Mouse (Mus musculus) embryonic stem cell, embryonic (primary cell): ENCODE data around the gene Bola2.
"Not testable (repeated sequence)": the region's sequence is repeated elsewhere in the genome, so short reads cannot be mapped to it uniquely, and the experiment has no call there.

Experiments
- CTCF ChIA-PET, 4 experiments: fragments of 300-600 bp in 2 of 4; fragments of 350-600 bp in 2 of 4; sonication (Branson Sonifier 250); formaldehyde crosslinking; loops; one replicate each; lab custom pipeline; 2022; ENCODE audit warnings: inconsistent platforms in 2 of 4; lab: Charles Lee
- POLR2A ChIA-PET, 4 experiments: fragments of 300-600 bp in 2 of 4; fragments of 350-600 bp in 2 of 4; sonication (Branson Sonifier 250); formaldehyde crosslinking; loops; one replicate each; lab custom pipeline; 2022; ENCODE audit warnings: antibody characterized with exemption in 4 of 4, inconsistent platforms in 1 of 4; lab: Charles Lee

Bola2 gene

DNA sequence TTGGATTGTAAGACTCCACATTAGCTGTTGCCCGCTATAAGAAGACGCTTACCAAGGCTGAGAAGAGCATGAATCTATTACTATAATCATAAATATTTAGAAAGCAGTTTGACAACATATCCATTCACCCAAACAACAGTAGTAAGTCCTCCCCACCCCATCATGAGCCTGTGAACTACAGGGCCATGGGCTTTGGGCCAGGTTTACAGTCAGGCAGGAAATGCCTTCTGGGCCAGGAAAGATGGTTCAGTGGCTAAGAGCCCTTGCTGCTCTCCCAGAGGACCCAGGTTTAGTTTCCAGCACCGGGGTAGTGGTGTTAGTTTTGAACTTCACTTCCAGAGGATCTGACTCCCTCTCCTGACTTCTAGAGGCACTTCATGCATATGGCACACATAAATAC lies 22.4 kb downstream of the Bola2 start:
- ChIA-PET POLR2A (interaction anchor here in 2 of 4 experiments (1.3 to 2.1 kb wide), 3 partner anchors 24 to 134 kb away, joined by 4 to 6 read pairs (median 5); no protein-coding TSS in a partner anchor), CTCF (interaction anchor here in 1 of 4 experiments (0.6 kb wide), 1 partner anchor 74 kb away, joined by 6 read pairs; no protein-coding TSS in a partner anchor)

DNA sequence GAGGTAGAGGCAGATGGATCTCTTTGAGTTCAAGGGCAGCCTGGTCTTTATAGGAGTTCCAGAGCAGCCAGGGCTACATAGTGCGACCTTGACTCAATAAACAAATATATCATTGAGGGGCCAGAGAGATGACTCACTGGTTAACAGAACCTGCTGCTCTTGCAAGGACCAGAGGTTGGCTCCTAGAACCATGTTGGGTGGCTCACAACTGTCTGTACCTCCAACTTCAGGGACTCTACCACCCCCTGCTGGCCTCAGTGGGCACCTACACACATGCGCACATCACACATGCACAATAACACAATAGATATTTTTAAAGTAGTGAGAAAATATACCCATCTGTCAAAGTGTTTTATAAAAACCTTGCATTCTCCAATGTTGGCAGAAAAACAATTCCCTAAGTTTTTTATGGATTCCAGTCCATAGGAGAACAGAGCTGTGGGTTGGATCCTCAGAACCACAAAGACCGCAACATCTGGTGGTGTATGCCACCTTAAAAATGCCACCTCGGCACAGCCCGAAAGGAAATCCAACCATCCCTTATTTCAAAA lies 23.7 kb downstream of the Bola2 start:
- ChIA-PET CTCF (no interaction called here), POLR2A (interaction anchor here in 1 of 4 experiments (0.6 kb wide), 1 partner anchor 17 kb away, joined by 3 read pairs; no protein-coding TSS in a partner anchor)

- ChIA-PET POLR2A (no interaction called here), CTCF (interaction anchor here in 1 of 4 experiments (1.0 kb wide), 1 partner anchor 33 kb away, joined by 3 read pairs; no protein-coding TSS in a partner anchor)
Observed at GRCm38 (mm10) chr7:126721635-126722034, 26.4 kb downstream of the Bola2 start.

GRCm38 (mm10) chr7:126725077-126725476 lies 29.9 kb downstream of the Bola2 start:
- ChIA-PET CTCF (no interaction called here), POLR2A (no interaction called here)

DNA sequence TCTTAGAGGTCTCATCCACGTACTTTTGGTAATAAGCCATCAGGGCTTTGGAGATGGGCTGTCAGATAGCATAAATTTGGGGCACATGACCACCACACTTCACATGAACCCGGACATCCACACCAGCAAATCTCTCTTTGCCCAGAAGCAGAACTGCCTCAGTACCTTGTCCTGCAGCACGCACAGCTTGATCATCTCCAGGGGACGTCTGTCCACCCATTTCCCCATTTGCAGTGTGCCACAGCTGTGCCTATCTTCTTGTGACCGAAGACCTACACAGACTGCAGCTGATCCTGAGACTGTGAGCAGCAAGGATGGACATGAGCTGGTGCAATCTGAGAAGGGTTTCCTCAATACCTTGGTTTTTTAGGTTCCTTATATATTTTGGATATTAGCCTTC lies 30.5 kb downstream of the Bola2 start:
- ChIA-PET CTCF (interaction anchor here in 1 of 4 experiments (0.6 kb wide), 1 partner anchor 443 kb away, joined by 4 read pairs; no protein-coding TSS in a partner anchor), POLR2A (no interaction called here)

DNA sequence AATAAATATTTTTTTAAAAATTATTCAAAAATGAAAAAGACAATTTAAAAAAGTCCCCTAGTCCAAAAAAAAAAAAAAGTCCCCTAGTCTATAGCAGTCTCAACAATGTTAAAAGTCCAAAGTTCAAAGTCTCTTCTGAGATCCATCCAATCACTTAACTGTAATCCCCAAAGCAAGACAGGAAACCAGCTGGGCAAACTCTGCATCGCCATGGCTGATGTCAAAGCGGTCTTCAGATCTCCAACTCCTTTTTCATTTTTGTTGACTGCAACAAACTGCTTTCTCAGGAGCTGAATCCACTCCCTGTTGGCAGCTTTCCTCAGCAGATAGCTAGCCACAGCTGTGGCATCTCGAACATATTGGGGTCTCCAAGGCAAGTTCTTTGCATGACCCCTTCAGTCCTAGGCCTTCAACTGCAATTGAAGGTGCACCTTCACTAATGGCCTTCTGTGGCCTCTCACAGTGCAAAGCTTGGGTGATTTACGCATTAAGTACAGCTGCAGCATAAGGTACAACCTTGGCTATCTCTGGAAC lies 35.1 kb downstream of the Bola2 start:
- POLR2A ChIA-PET: interaction anchor here in 1 of 4 experiments (0.6 to 0.8 kb wide), 3 partner anchors 16 to 298 kb away, joined by 3 to 4 read pairs (median 3); no protein-coding TSS in a partner anchor
- CTCF ChIA-PET: not testable (repeated sequence)

- ChIA-PET CTCF (interaction anchor here in 1 of 4 experiments (0.6 kb wide), 1 partner anchor 9 kb away, joined by 3 read pairs; no protein-coding TSS in a partner anchor), POLR2A (interaction anchor here in 3 of 4 experiments (0.7 to 1.4 kb wide), 5 partner anchors 13 to 577 kb away, joined by 3 to 8 read pairs (median 3); no protein-coding TSS in a partner anchor)
Observed at GRCm38 (mm10) chr7:126736122-126736521, 40.9 kb downstream of the Bola2 start.

DNA sequence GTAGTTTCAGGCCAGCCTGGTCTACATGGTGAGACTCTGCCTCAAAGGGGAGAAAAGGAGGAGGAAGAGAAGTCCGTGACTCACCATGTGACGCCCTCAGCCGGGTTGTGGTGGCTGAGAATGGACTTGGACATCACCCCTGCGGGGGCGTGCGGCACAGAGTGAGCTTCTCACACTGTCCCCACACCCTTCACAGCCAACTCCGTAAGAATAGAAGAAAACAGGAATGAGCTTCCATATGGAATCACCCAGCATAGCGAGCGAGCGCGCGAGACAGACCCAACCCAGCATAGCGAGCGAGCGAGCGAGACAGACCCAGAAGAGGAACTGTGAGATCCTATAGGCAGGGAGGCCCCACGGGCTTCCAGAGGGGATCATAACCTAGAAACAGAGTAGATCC lies 44.4 kb downstream of the Bola2 start:
- ChIA-PET CTCF (interaction anchor here in 3 of 4 experiments (0.6 to 1.5 kb wide), 5 partner anchors 10 to 351 kb away, joined by 3 to 6 read pairs (median 4); no protein-coding TSS in a partner anchor), POLR2A (interaction anchor here in 1 of 4 experiments (0.8 kb wide), 1 partner anchor 21 kb away, joined by 4 read pairs; no protein-coding TSS in a partner anchor)

DNA sequence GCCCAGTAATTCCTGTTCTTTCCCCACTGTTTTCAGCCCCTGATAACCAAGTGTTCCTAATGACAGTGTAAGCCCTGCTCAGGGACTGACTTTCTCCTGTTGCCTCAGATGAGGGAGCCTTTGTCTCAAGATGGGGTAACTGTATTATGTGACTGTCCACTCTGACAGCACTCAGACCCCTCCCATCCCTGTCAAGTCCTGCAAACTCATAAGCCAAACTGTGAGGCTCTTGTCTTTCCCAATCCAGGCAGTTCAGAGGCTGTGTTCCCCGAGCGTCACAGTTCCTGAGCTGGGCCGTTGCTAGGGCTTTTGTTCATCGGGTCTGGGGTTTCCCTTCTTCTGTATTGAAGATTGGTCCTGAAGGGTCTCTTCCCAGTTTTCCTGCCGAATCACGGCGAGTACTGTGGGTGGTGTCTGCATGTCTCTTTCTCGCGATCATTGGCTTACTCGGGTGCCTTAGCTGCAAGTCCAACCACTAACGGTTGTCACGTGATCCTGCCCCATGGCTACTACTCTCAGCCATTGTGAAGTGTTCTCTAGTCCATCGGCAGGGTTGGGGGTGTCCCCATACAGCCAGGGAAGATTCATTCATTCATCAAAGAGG lies 45.0 kb downstream of the Bola2 start:
- ChIA-PET POLR2A (interaction anchor here in 1 of 4 experiments (0.6 to 0.8 kb wide), 2 partner anchors 20 to 329 kb away, joined by 3 to 4 read pairs; no protein-coding TSS in a partner anchor), CTCF (interaction anchor here in 2 of 4 experiments (0.6 to 1.5 kb wide), 3 partner anchors 10 to 350 kb away, joined by 3 to 6 read pairs (median 4); no protein-coding TSS in a partner anchor)

GRCm38 (mm10) chr7:126740977-126741376 lies 45.8 kb downstream of the Bola2 start:
- CTCF ChIA-PET: interaction anchor here in 2 of 4 experiments (1.3 to 1.5 kb wide), 2 partner anchors 9 to 13 kb away, joined by 4 to 6 read pairs; no protein-coding TSS in a partner anchor
- POLR2A ChIA-PET: interaction anchor here in 1 of 4 experiments (1.5 to 2.3 kb wide), 2 partner anchors 13 to 158 kb away, joined by 3 to 17 read pairs; no protein-coding TSS in a partner anchor

DNA sequence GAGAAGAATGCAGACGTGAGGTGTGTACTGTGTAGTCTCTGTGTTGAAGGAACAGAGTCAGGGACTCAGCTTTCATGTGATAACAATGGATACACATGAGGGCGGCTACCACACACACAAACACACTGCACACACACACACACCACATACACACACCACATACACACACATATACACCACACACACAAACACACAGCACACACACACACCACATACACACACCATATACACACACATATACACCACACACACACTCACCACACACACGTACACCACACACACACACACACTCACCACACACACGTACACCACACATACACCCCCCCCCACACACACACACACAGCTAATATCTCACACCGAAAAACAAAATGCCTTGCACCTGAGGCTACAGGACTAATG lies 46.3 kb downstream of the Bola2 start:
- POLR2A ChIA-PET: interaction anchor here in 3 of 4 experiments (0.6 to 2.3 kb wide), 7 partner anchors 10 to 836 kb away, joined by 3 to 17 read pairs (median 3); no protein-coding TSS in a partner anchor

GRCm38 (mm10) chr7:126741964-126742482 lies 46.8 kb downstream of the Bola2 start:
- ChIA-PET CTCF (interaction anchor here in 2 of 4 experiments (0.6 kb wide), 2 partner anchors 65 to 163 kb away, joined by 3 read pairs; no protein-coding TSS in a partner anchor), POLR2A (interaction anchor here in 3 of 4 experiments (0.6 to 2.3 kb wide), 8 partner anchors 10 to 835 kb away, joined by 3 to 17 read pairs (median 3); no protein-coding TSS in a partner anchor)

More for the DNA sequence above, 46.3 kb downstream of the Bola2 start:
- CTCF ChIA-PET: interaction anchor here in 1 of 4 experiments (0.6 kb wide), 1 partner anchor 163 kb away, joined by 3 read pairs; no protein-coding TSS in a partner anchor

DNA sequence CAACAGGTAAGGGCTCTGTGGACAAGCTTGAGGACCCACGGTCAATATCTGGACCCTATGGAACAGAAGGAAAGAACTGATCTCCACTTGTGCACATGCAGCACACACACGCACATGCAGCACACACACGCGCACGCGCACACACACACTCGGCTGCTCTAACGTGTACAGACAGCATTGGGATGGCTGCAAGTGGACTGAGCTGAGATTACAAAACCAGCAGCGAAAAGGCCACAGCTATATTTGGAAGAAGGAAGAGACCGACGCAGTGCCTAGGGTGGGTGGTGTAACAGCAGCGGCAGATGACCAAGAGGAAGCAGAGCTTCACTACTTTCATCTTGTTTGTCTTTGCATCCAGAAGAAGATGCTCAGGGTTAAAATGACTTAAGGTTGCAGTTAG lies 50.9 kb downstream of the Bola2 start:
- POLR2A ChIA-PET: interaction anchor here in 2 of 4 experiments (0.7 to 1.4 kb wide), 3 partner anchors 9 to 14 kb away, joined by 3 to 6 read pairs (median 4); partner anchors contain the start of gene Mapk3 (in 1 of the 2)

GRCm38 (mm10) chr7:126746798-126747197 lies 51.6 kb downstream of the Bola2 start:
- CTCF ChIA-PET: interaction anchor here in 2 of 4 experiments (0.6 to 1.5 kb wide), 4 partner anchors 8 to 325 kb away, joined by 3 to 5 read pairs (median 4); no protein-coding TSS in a partner anchor
- POLR2A ChIA-PET: interaction anchor here (0.5 to 1.4 kb wide), 8 partner anchors 8 to 401 kb away, joined by 3 to 6 read pairs (median 3); partner anchors contain the start of genes Apobr (in 1 of the 4), Eif3c (in 1 of the 4), Kctd13 (in 1 of the 4) and Mapk3 (in 1 of the 4)

More for the DNA sequence above, 50.9 kb downstream of the Bola2 start:
- CTCF ChIA-PET: interaction anchor here in 1 of 4 experiments (1.1 to 1.5 kb wide), 2 partner anchors 9 to 158 kb away, joined by 3 to 4 read pairs; no protein-coding TSS in a partner anchor

- ChIA-PET CTCF (interaction anchor here in 3 of 4 experiments (0.7 to 2.4 kb wide), 7 partner anchors 10 to 161 kb away, joined by 3 to 13 read pairs (median 3); no protein-coding TSS in a partner anchor), POLR2A (interaction anchor here in 1 of 4 experiments (0.8 to 1.7 kb wide), 6 partner anchors 11 to 160 kb away, joined by 3 to 4 read pairs (median 3); no protein-coding TSS in a partner anchor)
Observed at GRCm38 (mm10) chr7:126748824-126749223, 53.6 kb downstream of the Bola2 start.
